Mouse (Mus musculus): ENCODE data around the gene Gdf1.
A peak's percentile ranks its signal among the peaks of the same experiment; 100 is the strongest.

Gdf1 gene

GRCm38 (mm10) chr8:70330741-70331364 lies 1.2 kb downstream of the Gdf1 start:
- DNase-seq = peak in 1 of 2 experiments; percentile 33

- no peak for DNase-seq
These were observed 1.9 kb downstream of the Gdf1 start for GRCm38 (mm10) chr8:70331526-70331925.

- no peak for DNase-seq
These were observed 2.7 kb downstream of the Gdf1 start for GRCm38 (mm10) chr8:70332070-70332877.

- DNase-seq = no peak
These were observed 3.2 kb downstream of the Gdf1 start for GRCm38 (mm10) chr8:70332878-70333202.

- DNase-seq = no peak
These were observed 9.3 kb downstream of the Gdf1 start for GRCm38 (mm10) chr8:70338931-70339330.

GRCm38 (mm10) chr8:70340659-70341058 lies 11.0 kb downstream of the Gdf1 start:
- no peak for DNase-seq

- DNase-seq = no peak
These were observed 12.4 kb downstream of the Gdf1 start for GRCm38 (mm10) chr8:70342007-70342406.

GRCm38 (mm10) chr8:70343076-70343475 lies 13.5 kb downstream of the Gdf1 start:
- no peak for DNase-seq

- peak; percentile 35 for DNase-seq
These were observed 14.1 kb downstream of the Gdf1 start for GRCm38 (mm10) chr8:70343696-70344095.

GRCm38 (mm10) chr8:70344279-70344678 lies 14.7 kb downstream of the Gdf1 start:
- DNase-seq = no peak

GRCm38 (mm10) chr8:70347443-70347842 lies 17.8 kb downstream of the Gdf1 start:
- DNase-seq = no peak

GRCm38 (mm10) chr8:70347860-70348420 lies 18.3 kb downstream of the Gdf1 start:
- DNase-seq = no peak

- DNase-seq = no peak
These were observed 21.7 kb downstream of the Gdf1 start for GRCm38 (mm10) chr8:70351035-70351999.

GRCm38 (mm10) chr8:70352000-70352384 lies 22.4 kb downstream of the Gdf1 start:
- no peak for DNase-seq

GRCm38 (mm10) chr8:70352657-70353151 lies 23.1 kb downstream of the Gdf1 start:
- peak; percentile 52 to 72 for DNase-seq

GRCm38 (mm10) chr8:70353194-70353817 lies 23.7 kb downstream of the Gdf1 start, which contains the start of gene Upf1:
Upf1 (minus strand) TSS chr8:70353278.
- DNase-seq = peak; percentile 99 to 100

- peak in 1 of 2 experiments; percentile 35 for DNase-seq
These were observed 24.4 kb downstream of the Gdf1 start for GRCm38 (mm10) chr8:70354004-70354403.

- DNase-seq = no peak
These were observed 26.5 kb downstream of the Gdf1 start for GRCm38 (mm10) chr8:70356111-70356510.

GRCm38 (mm10) chr8:70359411-70359810 lies 29.8 kb downstream of the Gdf1 start:
- DNase-seq = no peak

- DNase-seq = peak; percentile 32 to 36
These were observed 31.2 kb downstream of the Gdf1 start for GRCm38 (mm10) chr8:70360769-70361168.

- DNase-seq = no peak
These were observed 31.9 kb downstream of the Gdf1 start for GRCm38 (mm10) chr8:70361484-70362032.

- DNase-seq = no peak
These were observed 34.4 kb downstream of the Gdf1 start for GRCm38 (mm10) chr8:70364066-70364465.

Data from thymus, postnatal 36 days (tissue).